Mouse (Mus musculus) activated CD4-positive, CD25-positive, alpha-beta regulatory T cell, adult 4 months (primary cell): ENCODE data around the gene 4930503B20Rik. TPM values are rescaled to one million over a fixed set of nuclear protein-coding genes. Genes with fewer than 3 reads are reported as not detected.

Experiments
- ATAC-seq: one replicate; pipeline ENCODE4 v1.8.0; 2017
- polyA plus RNA-seq, 2 experiments: library from polyadenylated mRNA; unstranded; fragments of 100-300 nt; shearing (Covaris generic); gene quantifications; one replicate each; pipeline ENCODE4 v1.2.1; 2017

4930503B20Rik gene
- not detected for polyA plus RNA-seq

- ATAC-seq: no peak
Measured at GRCm38 (mm10) chr3:146651217-146651616, at the start of gene 4930503B20Rik. Gene 4930503B20Rik, minus strand, starts transcription at chr3:146651317.

DNA sequence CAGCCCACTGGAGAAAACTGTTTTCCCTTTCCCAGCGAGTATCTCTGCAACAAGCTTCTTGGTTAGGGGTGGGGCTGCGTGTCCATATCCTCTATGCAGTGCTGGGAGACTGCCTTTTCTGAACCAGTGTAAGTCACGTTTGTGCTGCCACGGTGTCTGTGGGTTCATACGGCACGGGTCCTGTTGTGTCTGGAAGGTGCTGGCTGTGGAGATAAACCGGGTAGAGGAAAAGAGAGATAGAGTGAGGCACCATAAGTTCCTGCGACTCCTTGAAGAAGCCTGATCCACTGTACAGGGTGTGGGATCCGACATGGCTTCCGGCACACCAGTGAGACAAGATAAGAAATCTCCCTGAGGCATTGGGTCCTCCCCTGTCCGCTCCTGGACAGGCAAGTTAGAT lies 48.9 kb upstream of the 4930503B20Rik start:
- ATAC-seq: no peak

DNA sequence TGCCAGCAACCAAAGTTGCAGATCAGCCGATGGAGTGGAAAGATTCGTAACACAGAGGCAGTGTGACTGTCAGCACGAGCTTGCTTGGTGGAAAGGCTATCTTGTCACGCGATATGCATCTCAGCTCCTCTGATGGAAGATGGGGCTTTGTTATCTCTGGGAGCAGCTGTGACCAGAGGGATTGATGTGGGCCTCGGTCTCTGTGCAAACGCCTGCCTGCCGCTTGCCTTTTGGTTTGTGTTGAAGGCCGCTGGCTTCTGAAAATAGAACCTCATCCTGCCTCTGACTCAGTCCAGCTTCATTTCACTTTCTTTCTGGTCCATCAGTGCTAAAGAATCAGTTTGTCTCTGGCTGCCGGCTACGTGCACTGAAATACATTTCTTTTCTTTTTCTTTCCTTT lies 47.9 kb upstream of the 4930503B20Rik start:
- ATAC-seq: no peak

DNA sequence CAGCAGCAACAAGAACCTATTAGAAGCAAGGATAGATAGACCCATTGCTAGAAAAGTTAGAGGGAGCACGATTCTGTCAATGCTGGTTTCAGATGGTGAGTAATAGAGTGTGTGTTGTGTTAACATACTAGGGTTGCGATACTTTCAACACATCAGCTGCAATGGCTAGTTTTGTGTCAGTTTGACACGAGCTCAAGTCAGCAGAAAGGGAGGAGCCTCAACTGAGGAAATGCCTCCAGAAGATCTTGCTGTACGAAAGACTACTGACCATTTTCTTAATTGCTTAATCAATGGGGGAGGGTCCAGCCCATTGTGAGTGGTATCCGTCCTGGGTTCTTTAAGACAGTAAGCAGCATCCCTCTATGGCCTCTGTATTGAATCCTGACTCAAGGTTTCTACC lies 41.4 kb upstream of the 4930503B20Rik start:
- no peak for ATAC-seq

- ATAC-seq: no peak
Measured at GRCm38 (mm10) chr3:146687121-146687725, 36.1 kb upstream of the 4930503B20Rik start.

GRCm38 (mm10) chr3:146686428-146686827 lies 35.3 kb upstream of the 4930503B20Rik start:
- ATAC-seq: peak; percentile 57

DNA sequence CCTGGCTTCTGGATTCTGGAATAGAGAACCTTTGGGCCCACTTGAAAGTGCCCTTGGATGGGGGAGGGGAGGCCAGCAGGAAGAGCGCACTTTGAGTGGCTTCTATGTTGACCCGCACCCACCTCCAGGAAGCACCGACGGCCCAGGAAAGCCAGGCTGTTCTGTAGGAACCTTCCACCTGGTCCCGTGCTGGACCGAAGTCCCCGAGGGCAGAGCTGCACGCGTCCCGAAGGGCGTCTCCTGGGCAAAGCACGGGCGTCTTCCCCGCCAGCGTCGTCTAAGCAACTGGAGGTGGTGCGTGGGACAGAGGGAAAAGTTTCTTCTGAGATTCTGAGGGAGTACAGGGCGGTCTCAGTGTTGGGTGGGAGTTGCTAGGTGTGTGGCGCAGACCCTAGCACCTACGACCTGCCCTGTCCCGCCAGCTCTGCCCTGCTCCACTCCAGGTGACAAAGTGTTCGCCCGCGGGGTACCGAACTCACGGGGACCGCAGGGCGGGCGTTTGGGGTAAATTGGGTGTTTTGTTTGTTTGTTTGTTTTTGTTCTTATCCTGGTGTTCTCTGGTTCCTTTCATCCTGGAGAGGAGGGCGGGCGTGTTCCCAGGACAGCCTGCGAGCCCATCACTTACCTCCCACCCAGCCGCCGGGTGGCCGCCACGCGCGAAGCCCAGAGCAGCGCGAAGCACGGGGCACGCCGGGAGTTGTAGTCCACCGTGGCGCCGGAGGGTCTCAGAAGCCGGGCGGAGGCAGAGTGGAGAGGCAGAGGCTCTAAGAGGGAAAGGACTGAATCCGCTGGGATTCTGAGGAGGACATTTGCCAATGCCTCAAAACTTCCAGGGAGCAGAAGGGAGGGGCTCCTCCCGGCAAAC lies 33.9 kb upstream of the 4930503B20Rik start, which contains the start of gene Samd13:
Gene Samd13 (minus strand): TSS at position 782 of the 865 bp plus-strand sequence.
- ATAC-seq: no peak

DNA sequence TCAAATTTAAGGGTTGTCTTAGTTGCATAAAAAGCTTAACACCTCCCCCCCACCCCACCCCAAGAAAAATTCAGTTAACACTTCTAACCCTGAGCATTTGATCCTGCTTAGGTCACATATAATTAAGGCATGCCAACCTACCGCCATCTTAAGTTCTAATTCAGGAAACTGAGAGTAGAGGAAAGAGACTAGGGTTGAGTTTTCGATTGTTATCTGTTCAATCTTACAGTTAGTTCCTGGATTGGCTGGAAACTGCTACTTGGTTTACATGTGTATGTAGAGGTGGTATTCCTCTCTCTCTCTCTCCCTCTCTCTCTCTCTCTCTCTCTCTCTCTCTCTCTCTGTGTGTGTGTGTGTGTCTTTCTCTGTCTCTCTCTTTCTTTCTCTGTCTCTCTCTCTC lies 32.0 kb upstream of the 4930503B20Rik start:
- ATAC-seq: no peak

DNA sequence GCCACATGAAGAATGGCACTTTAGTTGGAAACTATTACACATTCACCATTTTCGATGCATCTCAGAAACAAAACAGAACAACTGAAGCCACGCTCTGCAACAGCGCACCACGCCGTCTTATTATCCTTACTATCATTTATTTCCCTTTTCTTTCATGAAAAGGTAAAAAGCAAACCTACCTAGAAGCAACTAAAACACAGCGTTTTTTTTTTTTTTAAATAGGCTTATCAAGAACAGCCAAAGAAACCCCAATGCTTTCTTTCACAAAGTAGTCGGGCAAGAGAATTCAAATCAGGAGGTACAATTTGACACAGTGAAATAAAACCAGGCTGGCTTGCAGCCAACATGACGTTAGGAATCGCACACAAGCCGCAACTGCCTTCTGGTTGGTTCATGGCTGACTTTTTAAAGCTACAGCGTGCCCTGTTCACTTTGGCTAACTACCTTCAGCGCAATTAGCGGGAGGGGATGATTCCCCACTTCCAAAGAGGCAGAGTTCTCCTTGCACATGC lies 31.1 kb upstream of the 4930503B20Rik start:
- peak; percentile 60 for ATAC-seq

GRCm38 (mm10) chr3:146681696-146682095 lies 30.6 kb upstream of the 4930503B20Rik start:
- peak; percentile 17 for ATAC-seq

- no peak for ATAC-seq
Measured at GRCm38 (mm10) chr3:146680625-146681024, 29.5 kb upstream of the 4930503B20Rik start.

DNA sequence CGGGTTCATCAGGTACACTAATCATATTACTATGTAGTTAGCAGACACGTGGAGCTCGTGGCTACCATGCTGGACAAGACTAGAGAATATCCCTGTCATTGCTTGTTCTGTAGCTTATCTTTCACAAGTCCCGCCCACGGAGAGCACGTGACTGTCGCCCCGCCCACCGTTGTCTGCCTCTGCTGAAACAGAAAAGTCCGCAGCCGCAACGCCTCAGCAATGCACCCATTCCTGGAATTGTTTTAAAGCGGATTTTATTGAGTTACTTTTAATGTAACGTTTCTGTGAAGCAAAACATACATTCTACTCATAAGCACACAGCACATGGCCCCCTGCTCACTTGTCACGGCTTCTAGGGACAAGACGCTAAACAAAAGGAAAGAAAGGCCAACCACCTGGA lies 28.5 kb upstream of the 4930503B20Rik start:
- no peak for ATAC-seq

DNA sequence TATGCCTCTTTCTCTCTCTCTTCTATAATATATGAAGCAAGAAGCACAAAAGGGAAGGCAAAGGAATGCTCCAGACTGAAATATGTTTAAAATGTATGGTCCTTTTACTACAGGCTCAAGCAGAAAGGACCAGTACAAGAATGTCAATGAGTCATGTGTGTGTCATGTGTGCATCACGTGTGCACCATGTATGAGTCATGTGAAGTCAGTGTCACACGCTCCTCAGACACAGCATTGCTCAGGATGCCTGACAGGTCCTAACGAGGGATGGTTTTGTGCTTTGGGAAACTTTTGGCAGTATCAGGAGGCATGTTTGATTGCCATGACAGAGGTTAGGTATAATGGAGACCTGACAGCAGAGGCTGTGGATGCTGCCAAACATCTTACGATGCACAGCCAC lies 25.1 kb upstream of the 4930503B20Rik start:
- no peak for ATAC-seq

DNA sequence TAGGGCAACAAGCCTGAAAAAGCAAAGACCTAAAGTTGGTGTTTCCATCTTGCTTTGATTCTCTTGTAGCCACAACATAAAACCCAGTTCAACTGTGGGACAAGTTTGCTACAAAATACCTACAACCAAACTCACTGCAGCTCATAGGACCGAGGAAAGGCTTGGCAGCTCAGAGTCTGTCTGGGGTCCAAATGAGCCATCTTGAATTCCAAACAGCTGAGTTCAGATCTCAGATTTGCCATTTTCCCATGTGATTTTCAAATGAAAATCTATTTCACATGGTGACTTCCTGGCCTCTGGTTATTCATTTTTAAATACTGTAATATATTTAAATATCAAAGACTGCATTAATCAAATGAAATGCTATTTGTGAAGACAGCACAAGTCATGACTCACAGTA lies 24.0 kb upstream of the 4930503B20Rik start:
- ATAC-seq: no peak

- no peak for ATAC-seq
Measured at GRCm38 (mm10) chr3:146671121-146671520, 20.0 kb upstream of the 4930503B20Rik start.

GRCm38 (mm10) chr3:146661907-146662306 lies 10.8 kb upstream of the 4930503B20Rik start:
- ATAC-seq: no peak

DNA sequence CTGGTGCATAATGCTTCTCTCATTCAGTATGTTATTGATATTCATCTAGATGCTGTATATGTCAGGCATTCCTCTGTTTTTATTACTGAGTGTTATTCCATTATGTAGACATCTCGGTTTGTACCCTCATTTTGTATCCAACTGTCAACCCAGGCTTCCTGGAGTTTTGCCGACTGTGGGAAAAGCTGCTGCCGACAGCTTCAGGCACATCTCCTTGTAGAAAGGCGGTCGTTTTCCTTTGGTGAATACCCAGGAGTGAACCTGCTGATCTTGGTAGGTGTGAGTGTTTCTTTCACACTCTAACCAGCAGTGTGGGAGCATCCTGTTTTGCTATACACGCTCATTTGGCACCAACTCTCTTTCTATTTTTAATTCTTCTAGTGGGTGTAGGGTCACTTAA lies 9.9 kb upstream of the 4930503B20Rik start:
- no peak for ATAC-seq

DNA sequence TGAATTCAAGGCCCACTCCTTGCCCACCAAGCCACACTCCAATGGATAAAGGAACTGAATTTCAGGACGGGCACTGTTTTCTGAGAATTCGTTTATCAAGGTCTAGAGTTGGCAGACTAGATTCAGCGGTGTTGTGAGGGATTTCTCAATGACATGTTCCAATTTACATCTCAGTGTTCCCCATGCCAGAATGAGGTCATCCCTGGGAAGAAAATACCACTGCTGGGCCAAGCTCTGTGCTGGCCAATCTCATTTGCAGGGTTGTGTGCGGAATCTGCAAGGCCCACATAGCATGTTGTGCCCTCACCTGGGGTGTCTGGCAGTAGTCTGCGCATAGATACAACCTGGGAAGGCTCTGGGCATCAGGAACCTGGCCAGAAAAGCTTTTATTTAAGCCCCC lies 8.2 kb upstream of the 4930503B20Rik start:
- ATAC-seq: no peak

DNA sequence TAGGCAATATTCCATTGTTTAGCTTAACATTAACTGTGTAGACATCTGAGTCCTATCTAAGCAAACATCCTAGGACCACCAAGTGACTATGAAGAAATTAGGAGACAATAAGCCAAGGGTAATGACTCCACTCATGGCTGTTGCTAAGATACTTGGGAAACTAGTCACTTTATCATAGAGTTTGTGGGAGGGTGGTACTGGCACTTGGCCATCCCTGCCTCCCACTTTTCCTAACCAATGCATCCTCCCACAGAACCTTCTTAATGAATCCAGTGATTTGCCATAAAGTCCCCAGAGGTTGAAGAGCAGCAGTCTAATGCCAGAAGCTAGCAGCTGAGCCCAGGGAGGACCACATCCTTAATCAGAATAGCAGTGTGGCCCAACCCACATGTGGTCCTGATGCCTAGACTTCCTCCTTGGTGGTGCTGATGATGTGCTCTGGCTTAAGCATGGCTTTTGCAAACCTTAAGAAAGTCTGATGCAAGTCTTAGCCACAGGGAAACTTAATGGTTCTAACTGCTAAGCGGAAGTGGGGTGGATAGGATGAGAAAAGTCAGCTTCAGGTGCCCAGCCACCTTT lies 7.0 kb upstream of the 4930503B20Rik start:
- ATAC-seq: no peak

- no peak for ATAC-seq
Measured at GRCm38 (mm10) chr3:146657433-146657832, 6.3 kb upstream of the 4930503B20Rik start.

- peak; percentile 65 for ATAC-seq
Measured at GRCm38 (mm10) chr3:146655111-146655577, 4.0 kb upstream of the 4930503B20Rik start.

GRCm38 (mm10) chr3:146653692-146654091 lies 2.6 kb upstream of the 4930503B20Rik start:
- ATAC-seq: no peak

- no peak for ATAC-seq
Measured at GRCm38 (mm10) chr3:146652431-146652830, 1.3 kb upstream of the 4930503B20Rik start.
